Mouse (Mus musculus) olfactory bulb, adult 2 months (tissue): ENCODE measurements at regions not wholly inside any gene's neighbourhood (a gene's known extent, or its start where the extent isn't known, plus 50 kb on each side); places are given as distances from the start of the nearest gene placed in this dataset.

ENCODE experiments used
- H3K27ac ChIP-seq: fragments of 200-500 bp; 2 replicates; pipeline ENCODE4 v1.5.1; 2012; ENCODE audit warnings: low read depth, low read length; ENCODE audit not compliant: insufficient read depth
- H3K4me1 ChIP-seq: fragments of 200-500 bp; 2 replicates; pipeline ENCODE4 v1.6.1; 2012; ENCODE audit warnings: low read length; ENCODE audit not compliant: control insufficient read depth, insufficient read depth
- H3K4me3 ChIP-seq: fragments of 200-500 bp; 2 replicates; pipeline ENCODE4 v1.5.1; 2012; ENCODE audit warnings: mild to moderate bottlenecking, low read depth, low read length, moderate library complexity; ENCODE audit not compliant: insufficient read depth
- CTCF ChIP-seq: fragments of 200-500 bp; IDR thresholded peaks from 2 replicates; pipeline ENCODE4 v1.5.1; 2012; ENCODE audit warnings: low read depth, mild to moderate bottlenecking, low read length, moderate library complexity; ENCODE audit not compliant: insufficient read depth
- POLR2A ChIP-seq: fragments of 200-500 bp; IDR thresholded peaks from 2 replicates; pipeline ENCODE4 v1.6.1; 2012; ENCODE audit warnings: mild to moderate bottlenecking, low read depth, low read length, moderate library complexity; ENCODE audit not compliant: insufficient read depth
- WGBS: fragments of 180-500 bp; shearing (Covaris S2); methylation state at CpG from one replicate; pipeline ENCODE4 v1.1.7; 2018; 5-methylcytosine and 5-hydroxymethylcytosine counted together

DNA sequence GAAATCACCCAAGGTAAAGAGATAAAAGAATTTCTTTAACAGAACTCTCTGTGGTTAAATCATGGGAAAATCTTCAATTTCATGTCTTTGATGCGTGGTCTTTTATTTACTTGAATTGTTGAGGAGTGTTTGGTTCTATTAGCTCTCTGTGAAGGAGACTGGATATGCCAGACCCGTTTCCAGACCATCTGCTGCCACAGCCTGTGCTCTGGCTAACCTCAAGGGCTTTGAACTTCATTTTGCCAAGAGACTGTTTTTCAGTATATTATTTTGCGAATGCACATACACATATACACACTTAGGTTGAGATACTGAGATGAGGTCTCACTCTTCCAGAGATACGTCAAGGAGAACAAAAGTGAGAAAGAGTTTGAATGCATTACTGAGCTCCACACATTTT lies 414.4 kb downstream of the 1700017N19Rik start:
- no peaks in the 10 kb centered on the region for H3K4me1 ChIP-seq
- TF ChIP-seq POLR2A = no peak
- TF ChIP-seq CTCF = no peak
- no peak overlapping the region for H3K27ac ChIP-seq
- no peak overlapping the region for H3K4me3 ChIP-seq
- 78% methylated on average over 4 of the region's 4 CpGs for WGBS

- Histone ChIP-seq H3K4me1 (no peaks in the 10 kb centered on the region), H3K27ac (no peak overlapping the region), H3K4me3 (no peak overlapping the region)
- WGBS = 82% methylated on average over 1 of the region's 1 CpGs
- no peak for TF ChIP-seq POLR2A
- no peak for TF ChIP-seq CTCF
These were observed 425.1 kb downstream of the 1700017N19Rik start for GRCm38 (mm10) chr10:101015416-101015815.

DNA sequence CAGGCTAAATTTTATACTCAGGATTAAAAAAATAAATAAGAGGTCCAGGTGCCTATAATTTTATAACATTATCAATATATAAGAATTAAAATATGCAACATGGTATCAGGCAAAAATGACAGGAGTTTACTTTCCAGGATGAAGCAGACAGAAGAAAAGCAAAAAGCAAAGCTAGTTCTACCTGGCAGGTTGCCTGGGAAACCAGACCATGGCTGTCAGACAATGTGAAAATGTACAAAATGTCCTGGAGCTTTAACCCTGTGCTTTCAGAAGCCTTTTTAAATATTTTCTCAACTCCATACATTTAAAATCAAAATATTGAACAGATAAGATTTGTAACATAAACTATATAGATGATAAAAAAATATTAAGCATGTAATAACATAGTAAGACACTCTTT lies 448.3 kb downstream of the 1700017N19Rik start:
- H3K4me3 ChIP-seq = no peak overlapping the region
- no peak for TF ChIP-seq POLR2A
- no peak for TF ChIP-seq CTCF

DNA sequence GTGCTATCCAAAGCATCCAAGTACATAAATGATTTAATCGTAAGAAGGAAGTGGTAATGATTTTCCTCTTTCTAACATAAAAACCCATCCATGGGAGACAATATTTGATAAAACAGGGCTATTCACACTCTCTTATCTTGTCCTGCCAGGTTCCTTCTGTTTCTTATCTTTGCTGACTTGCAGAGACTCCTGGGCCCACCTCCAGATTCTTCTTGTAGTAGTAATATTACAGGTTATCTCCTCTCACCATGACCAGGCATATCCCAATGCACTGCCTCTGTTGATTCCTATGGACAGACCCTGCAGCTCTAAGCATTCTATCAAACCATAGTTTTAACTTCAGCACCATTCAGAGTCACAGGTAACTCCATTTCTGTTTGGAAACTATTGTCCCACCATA lies 448.8 kb downstream of the 1700017N19Rik start:
- TF ChIP-seq POLR2A (no peak), CTCF (no peak)
- WGBS = 93% methylated on average over 1 of the region's 1 CpGs
- no peak overlapping the region for H3K4me3 ChIP-seq
- H3K27ac ChIP-seq = no peak overlapping the region
- no peaks in the 10 kb centered on the region for H3K4me1 ChIP-seq

More for the DNA sequence above, 448.3 kb downstream of the 1700017N19Rik start:
- no peaks in the 10 kb centered on the region for H3K4me1 ChIP-seq
- no peak overlapping the region for H3K27ac ChIP-seq
